Mouse (Mus musculus) kidney, adult 2 months (tissue): ENCODE results near the gene Gm20521. TPM values are rescaled to one million over a fixed set of nuclear protein-coding genes. Genes with fewer than 3 reads are reported as not detected.
"Not testable (repeated sequence)": the region's sequence is repeated elsewhere in the genome, so short reads cannot be mapped to it uniquely, and the experiment has no call there.

Source experiments
- DNase-seq: peaks from one replicate; pipeline ENCODE4 v3.0.0; 2021
- H3K27ac ChIP-seq: fragments of 200-500 bp; 2 replicates; pipeline ENCODE4 v1.5.1; 2012; ENCODE audit warnings: low read depth, low read length, control low read depth, inconsistent platforms; ENCODE audit not compliant: insufficient read depth
- H3K27me3 ChIP-seq: fragments of 200-500 bp; replicated peaks from 2 replicates; pipeline ENCODE4 v1.6.1; 2012; ENCODE audit warnings: mild to moderate bottlenecking, moderate library complexity, low read length, inconsistent platforms; ENCODE audit not compliant: control insufficient read depth, insufficient read depth
- H3K36me3 ChIP-seq: fragments of 200-500 bp; 2 replicates; pipeline ENCODE4 v1.6.1; 2012; ENCODE audit warnings: mild to moderate bottlenecking, moderate library complexity, low read length, inconsistent platforms; ENCODE audit not compliant: control insufficient read depth, insufficient read depth
- H3K4me1 ChIP-seq: fragments of 200-500 bp; 2 replicates; pipeline ENCODE4 v1.6.1; 2011; ENCODE audit warnings: low read length; ENCODE audit not compliant: control insufficient read depth, insufficient read depth
- H3K4me3 ChIP-seq: fragments of 200-500 bp; 2 replicates; pipeline ENCODE4 v1.5.1; 2011; ENCODE audit warnings: mild to moderate bottlenecking, low read depth, low read length, control low read depth; ENCODE audit not compliant: insufficient read depth
- CTCF ChIP-seq: fragments of 200-500 bp; conservative IDR thresholded peaks from 2 replicates; pipeline ENCODE4 v1.5.1; 2011; ENCODE audit warnings: low read depth, mild to moderate bottlenecking, control low read depth, low read length, moderate library complexity, mixed read lengths; ENCODE audit not compliant: insufficient read depth, insufficient read length
- POLR2A ChIP-seq: fragments of 200-500 bp; IDR thresholded peaks from one replicate; pipeline ENCODE4 v1.6.1; 2011; ENCODE audit warnings: low read depth, low read length, control low read depth
- WGBS: fragments of 180-500 bp; shearing (Covaris S2); methylation state at CpG from one replicate; pipeline ENCODE4 v1.1.7; 2018; 5-methylcytosine and 5-hydroxymethylcytosine counted together
- polyA plus RNA-seq: library from polyadenylated mRNA; depleted of rRNA; stranded (reverse); fragments of >200 nt; gene quantifications from 2 replicates; pipeline ENCODE4 v1.2.3, GENCODE M21; 2012; rRNA removed

Gm20521 gene
- polyA plus RNA-seq, 1 experiment, result not detected

DNA sequence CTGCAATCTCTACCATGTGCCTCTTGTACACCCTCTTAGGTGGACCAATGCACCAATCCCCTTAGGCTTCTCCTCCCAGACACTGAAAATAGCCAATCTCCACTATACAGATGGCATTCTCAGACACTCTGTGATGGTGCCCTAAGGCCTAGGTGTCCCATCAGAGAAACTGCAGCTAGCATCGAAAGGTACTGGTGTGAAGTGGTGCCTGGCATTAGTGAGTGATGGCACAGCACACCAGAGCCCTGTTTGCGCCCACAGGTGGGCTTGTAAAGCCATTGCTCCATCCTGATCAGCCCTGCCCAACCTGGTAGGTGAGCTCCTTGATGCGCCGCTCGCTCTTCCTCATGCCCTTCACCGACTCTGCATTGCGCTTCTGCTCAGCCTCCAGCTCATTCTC is 60.7 kb downstream of the Gm20521 start:
- 97% methylated on average over 7 of the region's 7 CpGs for WGBS

DNA sequence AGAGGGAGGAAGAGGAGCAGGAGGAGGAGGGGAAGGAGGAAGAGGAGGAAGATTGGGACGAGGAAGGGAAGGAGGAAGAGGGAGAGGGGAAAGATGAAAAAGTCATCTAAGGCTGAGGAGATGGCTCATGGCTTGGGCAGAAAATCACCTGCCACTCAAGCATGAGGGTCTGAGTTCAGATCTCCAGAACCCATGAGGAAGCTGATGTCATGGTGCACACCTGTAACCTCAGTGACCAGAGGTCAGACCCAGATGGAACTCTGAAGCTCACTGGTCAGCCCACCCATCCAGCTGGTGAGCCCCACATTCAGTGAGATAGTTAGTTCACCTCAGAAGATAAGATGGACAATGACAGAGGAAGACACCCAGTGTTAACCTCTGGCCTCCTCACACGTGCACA is 61.7 kb downstream of the Gm20521 start:
- no peaks in the 10 kb centered on the region for H3K36me3 ChIP-seq
- H3K4me3 ChIP-seq, result no peak overlapping the region
- H3K27me3 ChIP-seq, result no peaks in the 10 kb centered on the region
- H3K27ac ChIP-seq, result no peak overlapping the region
- no peak for DNase-seq
- no peak for TF ChIP-seq POLR2A
- no peak for TF ChIP-seq CTCF
- H3K4me1 ChIP-seq, result peaks cover 8% of the 10 kb centered on the region
- 80% methylated on average over 2 of the region's 2 CpGs for WGBS

More for the DNA sequence above, 60.7 kb downstream of the Gm20521 start:
- DNase-seq, result no peak
- no peak overlapping the region for H3K27ac ChIP-seq
- no peaks in the 10 kb centered on the region for H3K36me3 ChIP-seq
- H3K4me3 ChIP-seq, result no peak overlapping the region
- no peaks in the 10 kb centered on the region for H3K27me3 ChIP-seq
- TF ChIP-seq CTCF (no peak), POLR2A (no peak)
- H3K4me1 ChIP-seq, result peaks cover 13% of the 10 kb centered on the region

DNA sequence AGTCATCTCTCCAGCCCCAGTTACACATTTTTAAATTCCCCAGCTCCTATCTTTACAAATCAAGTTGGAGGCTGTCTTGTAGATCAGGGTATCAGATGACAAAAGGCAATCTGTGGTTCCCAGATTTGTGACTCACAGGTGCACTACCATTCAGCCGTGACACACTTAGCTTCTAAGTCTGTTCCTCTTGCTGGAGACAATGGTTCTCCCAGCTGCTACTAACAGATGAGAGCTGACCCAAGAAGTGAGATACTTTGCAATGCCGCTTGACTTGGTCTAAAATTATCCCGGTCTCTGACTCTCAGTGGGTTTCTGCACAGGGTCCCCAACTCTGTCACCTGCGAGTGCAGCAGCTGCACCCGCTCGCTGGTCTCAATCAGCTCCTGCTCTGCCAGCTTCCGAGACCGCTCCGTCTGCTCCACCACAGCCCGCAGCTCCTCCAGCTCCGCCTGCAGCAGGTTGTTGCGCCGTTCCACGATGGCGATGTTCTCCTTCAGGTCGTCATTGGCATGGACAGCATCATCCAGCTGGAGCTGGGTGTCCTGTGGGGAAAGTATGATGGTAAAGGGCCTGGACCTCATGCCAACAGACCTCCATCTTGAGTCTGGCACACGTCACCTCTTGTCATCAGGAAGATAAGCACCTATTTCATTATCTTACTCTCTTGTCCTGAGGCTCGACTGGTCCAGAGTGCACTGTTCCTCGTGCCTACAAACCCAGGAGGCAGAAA is 62.9 kb downstream of the Gm20521 start:
- TF ChIP-seq CTCF, result no peak
- TF ChIP-seq POLR2A, result no peak
- Histone ChIP-seq H3K27ac (no peak overlapping the region), H3K4me1 (peaks cover 4% of the 10 kb centered on the region), H3K36me3 (no peaks in the 10 kb centered on the region), H3K4me3 (no peak overlapping the region), H3K27me3 (no peaks in the 10 kb centered on the region)
- no peak for DNase-seq
- 77% methylated on average over 19 of the region's 19 CpGs for WGBS

DNA sequence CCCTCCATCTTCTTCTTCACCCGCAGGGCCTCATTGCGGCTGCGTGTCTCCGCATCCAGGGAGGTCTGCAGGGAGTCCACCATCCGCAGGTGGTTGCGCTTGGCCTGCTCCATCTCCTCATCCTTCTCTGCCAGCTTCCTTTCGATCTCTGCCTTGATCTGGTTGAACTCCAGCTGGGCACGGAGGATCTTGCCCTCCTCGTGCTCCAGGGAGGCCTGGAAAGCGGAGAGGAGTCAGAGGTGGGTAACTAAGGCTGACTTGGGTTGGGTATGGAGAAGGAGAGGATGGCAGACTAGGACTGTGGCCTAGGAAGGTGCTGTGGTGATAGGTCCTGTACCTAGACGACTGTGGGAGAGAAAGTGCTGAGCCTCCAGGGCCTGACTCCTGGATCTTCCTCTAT is 63.8 kb downstream of the Gm20521 start:
- 92% methylated on average over 11 of the region's 11 CpGs for WGBS
- not testable (repeated sequence) for H3K27ac ChIP-seq, H3K36me3 ChIP-seq, DNase-seq, H3K27me3 ChIP-seq, H3K4me1 ChIP-seq, H3K4me3 ChIP-seq

Other genes with a start within 250 kb of the Gm20521 start
- not detected in 2 replicates for gene Gm17606, start 242.5 kb upstream of the Gm20521 start, polyA plus RNA-seq
- gene Cdh24, start 242.1 kb upstream of the Gm20521 start, polyA plus RNA-seq, result 1.2 and 1.5 TPM in 2 replicates
- gene 1700123O20Rik, start 197.2 kb upstream of the Gm20521 start, polyA plus RNA-seq, result 54.0 and 57.5 TPM in 2 replicates
- 79.2 and 79.4 TPM in 2 replicates for gene Acin1, start 196.5 kb upstream of the Gm20521 start, polyA plus RNA-seq
- 0.16 and 0.20 TPM in 2 replicates for gene Gm29776, start 184.6 kb upstream of the Gm20521 start, polyA plus RNA-seq
- gene Cebpe, start 171.3 kb upstream of the Gm20521 start, polyA plus RNA-seq, result 0.20 and 0.30 TPM in 2 replicates
- gene Slc7a8, start 101.5 kb upstream of the Gm20521 start, polyA plus RNA-seq, result 333 and 352 TPM in 2 replicates
- gene Rnf212b, start 69.3 kb upstream of the Gm20521 start, polyA plus RNA-seq, result 7.4 and 7.6 TPM in 2 replicates
- gene Homez, start 12.5 kb upstream of the Gm20521 start, polyA plus RNA-seq, result 9.2 and 9.6 TPM in 2 replicates
- 21.0 and 23.5 TPM in 2 replicates for gene Ppp1r3e, start 5.9 kb upstream of the Gm20521 start, polyA plus RNA-seq
- gene Bcl2l2, start 64 bp upstream of the Gm20521 start, polyA plus RNA-seq, result 47.1 and 59.0 TPM in 2 replicates
- gene Pabpn1, start 9.1 kb downstream of the Gm20521 start, polyA plus RNA-seq, result 111 and 114 TPM in 2 replicates
- gene Slc22a17, start 29.7 kb downstream of the Gm20521 start, polyA plus RNA-seq, result 63.9 and 85.8 TPM in 2 replicates
- gene Efs, start 42.7 kb downstream of the Gm20521 start, polyA plus RNA-seq, result 1.8 and 2.8 TPM in 2 replicates
- gene Il25, start 49.3 kb downstream of the Gm20521 start, polyA plus RNA-seq, result not detected in 2 replicates
- 0.59 and 0.79 TPM in 2 replicates for gene Cmtm5, start 52.8 kb downstream of the Gm20521 start, polyA plus RNA-seq
- 0.75 and 1.5 TPM in 2 replicates for gene Myh6, start 83.5 kb downstream of the Gm20521 start, polyA plus RNA-seq
- gene Gm17428, start 93.5 kb downstream of the Gm20521 start, polyA plus RNA-seq, result not detected in 2 replicates
- 0.05 and 5.2 TPM in 2 replicates for gene Myh7, start 111.2 kb downstream of the Gm20521 start, polyA plus RNA-seq
- gene Ngdn, start 132.0 kb downstream of the Gm20521 start, polyA plus RNA-seq, result 15.0 and 15.5 TPM in 2 replicates
- gene Zfhx2, start 208.9 kb downstream of the Gm20521 start, polyA plus RNA-seq, result 2.1 TPM in 2 replicates
- gene Thtpa, start 211.3 kb downstream of the Gm20521 start, polyA plus RNA-seq, result 12.1 and 13.8 TPM in 2 replicates
- gene Ap1g2, start 223.2 kb downstream of the Gm20521 start, polyA plus RNA-seq, result 28.2 and 29.6 TPM in 2 replicates
- 0.19 and 0.25 TPM in 2 replicates for gene Jph4, start 233.5 kb downstream of the Gm20521 start, polyA plus RNA-seq